Mouse (Mus musculus) c-Kit-positive CD71-positive TER-119-positive erythroid progenitor cells, embryonic 14.5 days (primary cell): ENCODE data around the gene Map4k3.
"Not testable (repeated sequence)": the region's sequence is repeated elsewhere in the genome, so short reads cannot be mapped to it uniquely, and the experiment has no call there.

Experiments
- DNase-seq: peaks from one replicate; pipeline ENCODE4 v3.0.0-alpha.2; 2013; ENCODE audit warnings: low spot score

Gene Map4k3

DNA sequence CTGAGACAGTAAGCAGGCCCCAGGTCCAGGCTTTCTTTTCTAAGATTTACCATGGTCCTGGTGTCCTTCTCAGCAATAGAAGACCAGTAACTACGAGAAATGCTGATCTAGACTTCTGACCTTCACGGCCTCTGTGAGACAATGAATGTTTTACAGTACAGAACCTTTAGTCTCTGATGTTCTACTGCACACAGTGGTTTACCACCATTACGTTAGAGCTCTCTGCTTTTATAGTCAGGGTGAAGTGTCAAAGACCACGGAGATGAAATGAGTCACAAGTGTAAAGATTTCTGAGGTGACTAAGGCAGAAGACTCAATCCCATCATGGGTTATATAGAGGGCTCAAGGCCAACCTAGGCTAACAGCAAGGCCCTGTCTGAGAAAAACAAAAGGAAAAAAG is 95.9 kb downstream of the Map4k3 start:
- no peak for DNase-seq

DNA sequence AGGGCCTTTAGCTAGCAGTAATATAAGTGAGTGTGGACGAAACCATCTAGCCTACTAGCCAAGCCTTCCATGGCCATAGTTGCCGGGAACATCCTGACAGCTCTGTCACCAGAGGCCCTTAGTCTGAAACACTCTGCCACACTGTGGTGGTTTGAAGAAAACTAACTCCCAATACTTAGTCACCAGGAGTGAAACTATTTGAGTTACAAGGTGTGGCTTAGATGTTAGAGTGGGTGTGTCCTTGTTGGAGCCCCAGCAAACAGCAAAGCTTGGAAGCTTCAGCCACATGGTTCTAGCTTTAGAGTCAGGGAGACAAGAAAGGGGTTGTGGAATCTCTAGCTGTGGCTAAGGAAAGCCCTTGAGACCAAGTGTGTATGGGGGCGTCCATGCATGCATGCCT is 97.3 kb downstream of the Map4k3 start:
- no peak for DNase-seq

DNA sequence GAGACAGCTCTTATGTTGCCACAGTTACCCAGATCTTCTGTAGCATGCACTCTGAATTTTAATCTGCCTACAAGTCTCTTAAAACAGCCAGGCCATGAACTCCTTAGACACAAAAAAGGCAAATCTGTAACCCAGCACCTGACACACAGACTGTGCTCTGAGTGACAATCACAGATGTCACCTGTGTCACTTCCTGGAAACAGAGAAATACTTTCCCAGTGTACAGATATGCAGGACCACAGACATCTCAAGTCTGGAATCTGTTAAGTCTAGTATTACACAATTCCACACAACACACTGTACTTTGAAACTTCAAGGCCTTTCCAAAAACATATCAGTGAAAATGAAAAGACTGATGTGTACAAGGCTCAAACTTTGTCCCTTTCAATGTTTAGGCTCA is 103.3 kb downstream of the Map4k3 start:
- no peak for DNase-seq

DNA sequence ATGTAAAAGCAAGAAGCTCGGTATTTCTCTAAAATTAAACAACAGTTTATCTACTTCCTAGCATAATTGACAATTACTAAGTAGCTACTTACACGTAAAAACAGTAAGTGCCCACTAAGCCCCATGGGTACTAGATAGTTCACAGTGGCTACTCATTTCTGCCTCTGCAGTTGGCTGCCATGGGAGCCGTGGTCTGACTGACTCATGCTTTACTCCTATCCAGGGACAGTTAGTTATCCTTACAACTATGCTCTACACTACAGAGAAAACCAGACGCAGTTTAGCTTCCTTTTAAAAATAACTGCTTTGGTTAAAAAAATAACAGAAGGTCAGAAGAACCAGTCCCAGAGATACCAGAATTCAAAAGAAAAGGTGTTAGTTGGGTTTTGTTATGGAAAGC is 106.6 kb downstream of the Map4k3 start:
- no peak for DNase-seq

DNA sequence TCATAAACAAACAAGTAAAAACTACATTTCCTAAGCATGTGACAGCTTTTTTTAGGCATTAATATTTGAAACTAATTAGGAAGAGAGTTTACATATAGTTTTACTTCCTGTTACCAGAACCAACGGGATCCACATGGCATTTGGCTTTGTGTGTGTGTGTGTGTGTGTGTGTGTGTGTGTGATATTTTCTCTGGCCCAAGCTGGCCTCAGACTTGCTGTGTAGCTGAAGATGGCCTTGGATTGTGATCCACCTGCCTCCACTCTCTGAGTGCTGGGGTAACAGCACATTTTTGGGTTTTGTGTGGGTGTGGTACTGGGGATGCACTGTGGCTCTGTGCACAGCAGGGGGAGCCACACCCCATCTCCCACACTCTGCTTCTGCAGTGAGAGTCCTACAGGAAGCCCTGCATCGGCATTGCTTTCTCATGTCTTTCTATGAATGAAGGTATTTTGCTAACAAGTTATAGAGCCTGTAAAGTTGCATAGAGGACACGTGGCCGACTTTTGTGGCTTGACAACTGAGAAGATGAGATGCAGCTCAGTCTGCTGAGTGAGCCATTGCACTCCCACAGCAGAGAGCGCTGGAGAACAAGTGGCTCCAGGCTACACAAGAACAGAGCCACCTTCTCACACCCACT is 107.4 kb downstream of the Map4k3 start:
- peak; percentile 33 for DNase-seq

DNA sequence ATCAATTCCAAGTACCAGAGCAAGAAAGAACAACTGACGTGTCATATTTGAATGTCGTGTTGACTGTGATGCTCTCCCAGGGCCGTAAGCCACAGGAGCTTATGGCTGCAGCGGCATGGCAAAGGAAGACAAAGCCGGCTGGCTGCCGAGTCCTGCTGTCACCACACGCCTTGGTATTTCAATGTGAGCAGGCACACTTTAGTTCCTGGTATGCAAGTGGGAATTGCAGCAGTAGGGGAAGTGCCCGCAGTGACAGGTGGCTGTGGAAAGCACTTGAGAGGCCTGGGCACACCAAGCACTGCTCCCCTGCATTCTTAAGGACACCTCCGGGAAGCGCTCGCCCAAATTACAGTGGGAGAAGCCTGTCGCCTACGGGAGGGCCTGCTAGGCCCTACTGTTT is 108.7 kb downstream of the Map4k3 start:
- no peak for DNase-seq

DNA sequence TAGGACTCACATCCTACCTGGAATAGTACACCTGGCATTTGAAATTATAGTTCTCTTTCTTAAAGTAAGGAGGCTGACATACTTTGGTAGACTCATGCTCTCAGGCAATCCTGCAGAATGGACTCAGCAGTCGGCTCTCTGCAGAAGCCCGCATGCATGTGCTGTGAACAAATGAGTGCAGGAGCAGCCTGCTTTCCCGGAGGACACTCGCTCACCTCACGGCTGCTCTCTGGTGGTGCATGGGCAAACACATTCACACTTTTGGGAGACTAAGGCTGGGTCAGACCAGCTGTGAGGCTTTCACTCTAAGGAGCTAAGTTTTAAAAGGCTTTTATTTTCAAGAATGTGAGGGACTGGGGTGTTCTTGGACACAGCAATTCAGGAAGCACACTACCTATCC is 109.4 kb downstream of the Map4k3 start:
- no peak for DNase-seq

DNA sequence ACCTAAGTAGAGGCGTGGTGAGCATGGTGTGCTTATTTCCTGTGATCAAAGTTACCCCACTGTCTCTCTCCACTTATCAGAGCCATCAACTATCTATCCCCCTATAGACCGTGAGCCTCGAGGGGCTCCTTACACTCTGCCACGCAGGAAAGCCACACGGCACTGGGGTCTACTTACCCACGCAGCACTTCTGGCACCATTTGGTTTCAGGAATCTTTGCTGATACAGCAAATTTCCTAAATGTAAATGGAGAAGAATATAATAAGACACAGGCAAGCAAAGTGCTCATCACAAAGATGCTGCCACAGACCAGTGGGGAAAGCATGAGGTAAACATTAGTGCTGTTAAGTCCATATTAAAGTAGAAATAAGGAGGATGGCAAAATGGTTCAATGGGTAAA is 124.5 kb downstream of the Map4k3 start:
- DNase-seq: no peak

DNA sequence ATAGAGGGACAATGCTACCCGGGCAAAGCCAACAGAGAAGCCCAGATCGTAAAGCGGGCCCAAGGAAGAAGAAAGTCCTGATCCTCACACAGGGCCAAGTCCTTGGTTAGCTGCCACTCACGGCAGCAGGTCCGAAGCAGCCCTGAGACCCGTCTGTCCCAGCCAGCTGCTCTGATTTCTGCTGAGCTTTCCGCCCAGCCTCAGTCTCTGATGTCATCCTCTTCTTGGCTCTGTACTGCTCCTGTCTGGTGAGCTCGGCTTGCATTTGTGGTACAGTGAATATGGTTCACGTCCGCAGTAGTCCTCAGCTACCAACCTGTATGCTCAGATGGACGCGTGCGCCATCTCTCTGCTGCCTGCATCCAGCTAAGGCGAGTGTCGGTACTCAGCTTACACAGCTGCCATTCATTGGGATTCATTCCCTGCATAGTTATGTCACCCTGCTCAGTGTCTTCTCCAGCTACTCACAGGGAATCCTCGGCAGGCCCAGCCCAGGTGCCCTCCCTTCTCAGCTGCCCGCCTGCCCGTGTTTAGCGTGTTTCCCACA is 125.1 kb downstream of the Map4k3 start:
- DNase-seq: no peak

DNA sequence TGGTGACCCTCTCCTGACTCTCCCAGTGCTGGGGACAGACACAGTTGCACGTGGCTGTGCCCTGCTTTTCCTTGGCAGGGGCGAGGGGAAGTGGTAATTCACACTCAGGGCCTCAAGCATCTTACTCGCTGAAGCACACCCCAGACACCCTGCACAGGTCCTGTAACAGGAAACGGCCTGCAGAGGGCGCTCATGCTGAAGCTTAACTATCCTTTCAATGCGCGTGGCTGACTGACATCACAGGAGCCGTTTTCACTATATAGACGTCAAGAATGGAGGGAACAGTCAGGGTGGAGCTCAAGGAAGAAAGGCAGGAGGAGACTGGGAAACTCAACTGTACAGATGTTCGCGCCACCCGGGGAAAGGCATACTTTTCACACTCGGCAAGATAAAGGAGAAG is 126.9 kb downstream of the Map4k3 start:
- peak; percentile 26 for DNase-seq

DNA sequence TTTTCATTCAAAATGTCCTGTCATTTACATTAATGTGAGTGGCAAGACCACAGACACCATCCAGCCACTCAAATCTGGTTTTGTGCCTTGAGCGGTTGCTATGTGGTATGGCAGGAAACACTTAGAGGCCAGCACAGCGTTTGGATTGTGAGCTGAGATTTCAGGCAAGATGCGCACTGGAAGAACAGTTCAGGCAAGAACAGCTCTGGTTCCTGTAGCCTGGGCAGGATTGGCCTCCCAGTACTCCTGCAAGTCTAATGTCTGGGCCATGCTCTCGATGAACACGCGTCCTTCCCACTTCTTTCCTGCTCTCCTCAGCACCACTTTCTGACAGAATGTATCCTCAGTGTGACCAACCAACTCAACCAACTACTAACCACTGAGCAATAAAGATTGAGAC is 145.2 kb downstream of the Map4k3 start:
- no peak for DNase-seq

DNA sequence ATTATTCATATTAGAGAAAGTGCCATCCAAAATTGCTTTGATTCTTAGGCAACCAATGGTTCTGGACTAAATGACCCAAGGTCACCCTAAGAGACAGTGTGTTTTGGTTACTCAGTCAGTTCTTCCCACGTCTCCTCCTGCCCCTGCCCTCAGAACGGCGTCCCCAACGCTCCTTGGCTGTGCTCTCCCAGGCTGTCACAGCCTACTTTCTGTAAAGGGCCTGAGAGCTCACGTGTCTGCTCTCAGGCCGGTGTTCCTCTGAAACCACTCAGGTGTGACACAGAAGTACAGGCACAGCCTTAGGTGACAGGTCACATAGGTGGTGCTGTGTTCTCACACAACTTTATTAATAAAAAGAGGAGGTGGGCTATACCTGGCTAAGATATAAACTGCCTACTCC is 148.4 kb downstream of the Map4k3 start:
- no peak for DNase-seq

DNA sequence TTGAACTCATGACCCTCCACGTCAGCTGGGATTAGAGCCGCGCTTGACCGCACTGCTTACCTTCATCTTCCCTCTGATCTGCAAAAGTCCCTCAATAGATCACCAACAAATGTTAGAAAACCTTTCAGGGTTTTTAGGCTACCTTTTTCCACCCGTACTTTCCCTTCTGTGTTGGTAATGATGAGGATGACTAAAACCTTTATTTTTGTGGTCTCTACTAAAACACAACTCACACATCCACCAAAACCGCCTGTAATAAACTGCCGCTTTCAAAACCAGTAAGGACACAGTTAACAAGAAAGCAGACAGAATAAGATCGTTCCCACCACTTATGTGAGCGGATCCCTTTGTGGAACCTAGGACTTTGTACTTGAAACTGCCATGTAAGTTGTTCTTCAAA is 149.2 kb downstream of the Map4k3 start:
- no peak for DNase-seq

DNA sequence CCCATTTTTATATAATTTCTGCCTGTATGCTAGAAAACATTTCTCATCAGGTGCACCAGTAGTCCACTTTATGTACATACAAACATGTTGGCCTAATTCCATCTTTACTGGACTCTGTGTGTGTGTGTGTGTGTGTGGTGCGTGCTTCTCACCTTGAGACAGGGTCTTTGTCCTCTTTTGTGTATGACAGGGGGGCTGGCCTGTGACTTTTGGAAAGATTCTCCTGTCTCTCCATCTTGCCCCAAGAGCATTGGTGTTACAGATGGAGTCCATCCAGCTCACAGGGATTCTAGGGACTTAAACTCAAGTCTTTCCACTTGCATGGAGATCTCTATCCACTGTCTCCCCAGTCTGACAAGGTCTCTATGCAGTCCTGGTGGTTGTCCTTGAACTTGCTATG is 150.2 kb downstream of the Map4k3 start:
- DNase-seq: no peak

DNA sequence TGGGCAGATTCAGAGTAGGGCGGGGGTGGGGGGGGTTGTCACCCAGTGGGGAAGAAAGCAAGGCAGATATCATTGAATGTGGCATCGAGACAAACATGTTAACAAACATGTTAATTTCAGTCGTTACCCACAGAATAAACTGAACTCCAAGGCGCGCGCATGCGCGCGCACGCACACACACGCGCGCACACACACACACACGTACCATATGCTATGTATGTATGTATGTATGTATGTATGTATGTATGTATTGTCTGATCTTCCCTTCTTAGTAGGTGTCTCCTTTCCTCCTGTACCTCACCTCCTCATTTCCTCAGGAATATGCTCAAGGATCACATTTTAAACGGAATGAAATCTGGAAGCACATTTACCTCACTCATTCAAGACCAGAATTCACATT is 150.6 kb downstream of the Map4k3 start, which contains the start of gene Cdkl4:
Cdkl4 (minus strand) TSS at position 175 of the 400 bp plus-strand sequence.
- no peak for DNase-seq

DNA sequence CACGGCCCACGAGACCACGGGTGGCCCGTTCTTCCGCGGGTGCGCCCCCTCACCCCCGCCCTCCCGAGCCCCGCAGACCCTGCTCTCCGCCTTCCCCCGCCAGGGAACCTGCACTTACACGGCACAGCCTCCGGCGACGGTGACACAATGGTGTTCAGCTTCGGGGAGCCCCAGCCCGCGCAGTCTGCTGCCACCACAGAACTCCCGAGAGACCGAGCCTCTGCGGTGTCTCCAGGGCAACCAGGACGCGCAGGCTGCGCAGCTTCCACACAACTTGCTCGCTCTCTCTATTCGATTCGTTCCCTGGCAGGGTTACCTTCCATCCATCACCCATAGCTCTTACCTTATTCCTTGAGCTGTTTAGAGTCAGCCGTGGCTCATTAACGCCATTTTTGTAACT is 151.1 kb downstream of the Map4k3 start:
- no peak for DNase-seq

DNA sequence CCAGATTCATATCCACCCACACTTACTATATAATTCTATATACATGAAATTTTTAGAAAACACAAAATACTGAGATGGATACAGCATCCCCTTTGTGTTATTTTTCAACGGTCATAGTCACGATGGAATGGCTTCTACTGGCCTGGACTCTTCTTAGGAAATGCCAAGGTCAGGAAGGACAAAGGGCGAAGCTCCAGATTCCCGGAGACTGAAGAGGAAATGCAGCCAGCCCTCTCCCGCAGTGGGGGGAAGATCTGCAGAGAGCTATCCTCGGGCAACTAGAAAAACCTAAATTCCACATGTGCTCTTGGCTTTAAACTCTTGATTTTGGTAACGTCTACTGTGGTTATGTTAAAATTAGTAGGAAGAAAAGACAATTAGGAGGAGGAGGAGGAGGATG is 153.3 kb downstream of the Map4k3 start:
- DNase-seq: no peak

DNA sequence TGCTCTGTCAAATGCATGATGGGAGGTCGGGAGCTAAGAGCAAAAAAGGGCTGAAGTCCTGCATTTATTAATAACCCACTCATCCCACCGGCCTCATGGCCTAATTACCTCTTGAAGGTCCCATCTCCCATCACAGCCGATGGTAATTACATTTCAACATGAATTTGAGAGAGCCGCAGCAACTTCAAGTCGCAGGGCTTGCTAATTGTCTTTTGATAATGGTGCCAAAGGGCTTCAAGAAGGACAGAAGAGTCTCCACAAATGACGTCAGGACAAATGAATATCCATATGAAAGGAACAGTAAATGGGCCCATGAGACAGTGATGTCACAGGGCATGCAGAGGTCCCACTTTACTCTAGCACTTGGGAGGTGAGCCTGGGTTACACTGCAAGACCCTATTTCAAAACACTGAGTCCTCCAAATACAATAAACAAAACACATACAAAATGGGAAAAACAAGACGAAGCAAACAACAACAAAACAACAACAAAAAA is 153.8 kb downstream of the Map4k3 start:
- no peak for DNase-seq

DNA sequence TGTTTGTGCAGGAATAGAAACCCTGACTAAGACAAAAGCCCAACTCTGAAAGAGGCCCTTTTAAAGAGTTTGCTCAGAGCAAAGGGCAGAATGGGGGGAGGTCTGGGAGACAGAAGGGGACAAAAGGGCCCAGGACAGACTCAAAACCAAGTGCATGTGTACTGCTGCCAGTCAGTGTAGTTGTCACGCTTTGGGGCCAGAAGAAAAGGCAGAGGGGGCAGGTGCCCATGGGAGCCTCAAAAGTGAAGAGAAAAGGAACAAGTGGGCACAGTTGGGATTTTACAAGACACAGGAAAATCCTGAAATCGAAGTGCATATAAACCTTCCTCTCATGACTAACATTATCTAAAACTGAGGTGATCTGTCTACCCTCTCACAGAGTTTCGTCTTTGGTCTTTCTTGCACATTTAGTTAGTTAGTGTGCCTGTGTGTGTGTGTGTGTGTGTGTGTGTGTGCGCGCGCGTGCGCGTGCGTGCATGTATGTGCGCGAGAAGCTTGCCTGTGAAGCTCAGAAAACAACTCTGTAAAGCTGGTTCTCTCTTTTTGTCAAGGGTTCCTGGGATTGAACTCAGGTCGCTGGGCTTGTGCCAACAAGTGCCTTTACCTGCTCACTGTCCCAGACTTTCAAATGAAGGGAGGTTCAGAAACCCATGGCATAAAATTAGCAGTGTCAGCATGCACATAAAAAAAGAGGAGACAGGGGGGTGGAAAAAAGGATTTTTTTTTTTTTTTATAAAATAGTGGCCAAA is 155.9 kb downstream of the Map4k3 start:
- DNase-seq: no peak

DNA sequence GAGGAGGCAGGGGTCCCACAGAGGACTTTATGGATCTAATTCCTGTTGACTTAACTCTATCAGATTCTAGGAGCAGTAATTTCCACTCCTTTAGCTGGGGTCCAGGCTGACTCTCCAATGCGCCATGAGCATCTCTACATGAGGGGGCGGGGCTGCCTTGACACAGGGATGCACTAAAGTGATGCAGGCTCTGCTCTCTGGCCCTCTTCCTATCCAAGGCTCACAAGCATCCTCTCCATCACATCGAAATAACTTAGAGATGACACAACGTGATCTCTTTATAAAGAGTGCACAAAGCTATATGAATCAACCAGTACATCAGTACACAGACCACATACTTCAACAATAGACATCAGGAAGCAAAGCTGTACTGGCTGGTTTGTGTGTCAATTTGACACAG is 156.8 kb downstream of the Map4k3 start:
- no peak for DNase-seq

DNA sequence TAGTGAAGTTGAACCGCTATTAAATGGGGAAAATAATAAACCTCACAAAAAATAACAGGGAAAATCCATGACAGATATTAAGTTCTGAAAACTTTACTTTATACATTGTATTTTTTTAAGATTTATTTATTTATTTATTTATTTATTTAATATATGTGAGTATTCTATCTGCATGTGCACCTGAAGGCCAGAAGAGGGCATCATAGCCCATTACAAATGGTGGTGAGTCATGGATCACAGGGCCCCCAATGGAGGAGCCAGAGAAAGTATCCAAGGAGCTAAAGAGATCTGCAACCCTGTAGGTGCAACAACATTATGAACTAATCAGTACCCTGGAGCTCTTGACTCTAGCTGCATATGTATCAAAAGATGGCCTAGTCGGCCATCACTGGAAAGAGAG is 158.6 kb downstream of the Map4k3 start:
- not testable (repeated sequence) for DNase-seq

DNA sequence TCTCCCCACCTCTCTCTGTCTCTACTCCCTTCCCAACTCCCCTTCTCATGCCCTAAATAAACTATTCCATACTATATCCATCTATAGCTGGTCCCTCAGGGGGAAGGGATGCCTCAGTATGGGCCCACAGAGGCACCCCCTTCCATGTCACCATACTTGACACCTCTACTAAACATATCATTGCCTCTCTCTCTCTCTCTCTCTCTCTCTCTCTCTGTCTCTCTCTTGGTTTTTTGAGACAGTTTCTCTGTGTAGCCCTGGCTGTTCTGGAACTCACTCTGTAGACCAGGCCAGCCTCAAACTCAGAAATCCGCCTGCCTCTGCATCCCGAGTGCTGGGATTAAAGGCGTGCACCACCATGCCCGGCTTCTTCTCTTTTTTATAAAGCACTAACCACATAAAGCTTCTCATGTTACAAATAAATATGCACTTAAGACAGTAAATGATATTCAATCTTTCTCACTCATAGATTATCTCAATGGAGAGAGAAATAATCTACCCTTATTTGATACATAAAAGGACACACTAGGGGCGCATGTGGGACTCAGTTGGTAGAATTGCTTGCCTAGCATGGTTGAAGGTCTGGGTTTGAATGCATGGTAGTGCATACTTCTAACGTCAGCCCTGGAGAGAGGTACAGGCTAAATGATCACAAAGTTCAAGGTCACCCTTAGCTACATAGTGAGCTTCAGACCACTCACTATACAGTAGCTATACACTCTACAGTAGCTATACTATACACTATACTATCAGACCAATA is 159.3 kb downstream of the Map4k3 start:
- no peak for DNase-seq

DNA sequence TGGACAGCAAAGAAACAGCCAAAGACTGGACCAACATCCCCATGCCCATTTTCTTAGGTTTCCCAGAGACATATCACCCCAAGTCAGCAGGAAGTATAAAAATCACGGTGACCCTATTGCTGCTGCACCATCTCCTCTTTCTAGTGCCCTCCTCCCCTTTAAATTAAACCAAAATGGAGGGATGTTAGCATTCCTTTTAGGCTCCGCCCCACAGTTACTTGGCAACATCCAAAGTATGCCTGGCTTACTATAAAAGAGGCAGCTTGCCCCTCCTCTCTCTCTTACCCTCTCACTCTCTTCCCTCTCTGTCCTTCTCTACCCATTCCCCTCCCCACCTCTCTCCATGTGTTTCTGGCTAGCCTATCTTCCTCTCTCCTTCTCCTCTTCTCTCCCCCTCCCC is 159.8 kb downstream of the Map4k3 start:
- DNase-seq: no peak
